Mouse (Mus musculus) spleen, postnatal 10 days (tissue): ENCODE results near the gene Fgd5.
"Not testable (repeated sequence)": the region's sequence is repeated elsewhere in the genome, so short reads cannot be mapped to it uniquely, and the experiment has no call there.

Experiments used
- DNase-seq, 2 experiments: peaks; one replicate each; pipeline ENCODE4 v3.0.0; 2021 to 2022; ENCODE audit warnings: low spot score in 2 of 2

The Fgd5 gene

GRCm38 (mm10) chr6:91978371-91979300 lies at the start of gene Fgd5:
TSS of gene Fgd5 (plus strand) at chr6:91978878.
- no peak for DNase-seq

GRCm38 (mm10) chr6:91931231-91931630 lies 47.4 kb upstream of the Fgd5 start:
- no peak for DNase-seq

- DNase-seq, result no peak
Measured at GRCm38 (mm10) chr6:91938491-91938890, 40.2 kb upstream of the Fgd5 start.

- DNase-seq, result no peak
Measured at GRCm38 (mm10) chr6:91948426-91948825, 30.3 kb upstream of the Fgd5 start.

- not testable (repeated sequence) for DNase-seq
Measured at GRCm38 (mm10) chr6:91958015-91958414, 20.7 kb upstream of the Fgd5 start.

GRCm38 (mm10) chr6:91960028-91960811 lies 18.5 kb upstream of the Fgd5 start:
- DNase-seq, result no peak

GRCm38 (mm10) chr6:91963429-91963828 lies 15.2 kb upstream of the Fgd5 start:
- no peak for DNase-seq

- DNase-seq, result no peak
Measured at GRCm38 (mm10) chr6:91965060-91965459, 13.6 kb upstream of the Fgd5 start.

- no peak for DNase-seq
Measured at GRCm38 (mm10) chr6:91966006-91966405, 12.7 kb upstream of the Fgd5 start.

GRCm38 (mm10) chr6:91972201-91972646 lies 6.5 kb upstream of the Fgd5 start:
- peak in 1 of 2 experiments; percentile 26 for DNase-seq

- no peak for DNase-seq
Measured at GRCm38 (mm10) chr6:91973972-91974371, 4.7 kb upstream of the Fgd5 start.

- no peak for DNase-seq
Measured at GRCm38 (mm10) chr6:91979301-91979996, 771 bp downstream of the Fgd5 start.

- no peak for DNase-seq
Measured at GRCm38 (mm10) chr6:91980011-91980410, 1.3 kb downstream of the Fgd5 start.

- no peak for DNase-seq
Measured at GRCm38 (mm10) chr6:91990101-91990500, 11.4 kb downstream of the Fgd5 start.

- peak; percentile 37 for DNase-seq
Measured at GRCm38 (mm10) chr6:91992823-91993222, 14.1 kb downstream of the Fgd5 start.

- DNase-seq, result peak in 1 of 2 experiments; percentile 35
Measured at GRCm38 (mm10) chr6:91993795-91994505, 15.3 kb downstream of the Fgd5 start.

GRCm38 (mm10) chr6:91996072-91996471 lies 17.4 kb downstream of the Fgd5 start:
- no peak for DNase-seq

GRCm38 (mm10) chr6:92002558-92003285 lies 24.0 kb downstream of the Fgd5 start:
- DNase-seq, result no peak

GRCm38 (mm10) chr6:92003646-92004045 lies 25.0 kb downstream of the Fgd5 start:
- DNase-seq, result no peak

GRCm38 (mm10) chr6:92004137-92004805 lies 25.6 kb downstream of the Fgd5 start:
- DNase-seq, result no peak
